Comparison of ENCODE assay signal across 21 mouse cellular contexts in genomic region chr5:9744120-9744519, GRCm38 (mm10). TPM values are rescaled to one million over a fixed set of nuclear protein-coding genes. Genes with fewer than 3 reads are reported as not detected.
"Had no signal": no experiment of that assay in that cellular context is flagged by ENCODE, and none has a peak within 500 bp of the region (broad histone marks: within the 10 kb centered on the region; RNA-seq: fewer than 3 reads in every experiment).

No protein-coding gene starts in this region.

- H3K4me1 ChIP-seq: lung, embryonic 15.5 days; megakaryocyte, embryonic 14.5 days; midbrain, embryonic 13.5 days; midbrain, embryonic 15.5 days; neural tube, embryonic 12.5 days; stomach, embryonic 15.5 days had no signal

- H3K9ac ChIP-seq: lung, embryonic 15.5 days; midbrain, embryonic 13.5 days; midbrain, embryonic 15.5 days; neural tube, embryonic 12.5 days; stomach, embryonic 15.5 days had no signal

- H3K4me3 ChIP-seq: lung, embryonic 15.5 days; megakaryocyte, embryonic 14.5 days; midbrain, embryonic 13.5 days; midbrain, embryonic 15.5 days; neural tube, embryonic 12.5 days; stomach, embryonic 15.5 days had no signal

- ATAC-seq: lung, postnatal 0 days; midbrain, embryonic 13.5 days; midbrain, embryonic 15.5 days had no signal

- H3K27ac ChIP-seq: lung, embryonic 15.5 days; macrophage; midbrain, embryonic 13.5 days; midbrain, embryonic 15.5 days; neural tube, embryonic 12.5 days; stomach, embryonic 15.5 days; stomach, postnatal 0 days had no signal

- H3K27me3 ChIP-seq: lung, embryonic 15.5 days; megakaryocyte, embryonic 14.5 days; midbrain, embryonic 13.5 days; midbrain, embryonic 15.5 days; neural tube, embryonic 12.5 days; stomach, embryonic 15.5 days had no signal

- H3K36me3 ChIP-seq: lung, embryonic 15.5 days; midbrain, embryonic 13.5 days; midbrain, embryonic 15.5 days; neural tube, embryonic 12.5 days; stomach, embryonic 15.5 days had no signal

- H3K9me3 ChIP-seq: lung, embryonic 15.5 days; megakaryocyte, embryonic 14.5 days; midbrain, embryonic 13.5 days; midbrain, embryonic 15.5 days; neural tube, embryonic 12.5 days; stomach, embryonic 15.5 days had no signal

- H3K4me2 ChIP-seq: lung, embryonic 15.5 days; midbrain, embryonic 11.5 days; midbrain, embryonic 13.5 days; midbrain, embryonic 15.5 days; neural tube, embryonic 12.5 days; stomach, embryonic 15.5 days had no signal

- DNase-seq: lung, adult 2 months; lung, postnatal 14 days; lung, postnatal 36 days; right cerebral cortex, postnatal 14 days; thymus, adult 2 months; thymus, postnatal 25 days; thymus, postnatal 4 days had no signal

RNA-seq across cellular contexts. Expression of gene Grm3, which starts 19.1 kb away (rescaled TPM):
- total RNA-seq: megakaryocyte progenitor cell, adult 5-6 weeks; monocyte, adult 5-6 weeks; neutrophil, adult 5-6 weeks had no signal
- polyA plus RNA-seq: lung, adult 2 months; macrophage; spleen, adult 2 months; thymus, adult 2 months had no signal
